Mouse (Mus musculus) stomach, postnatal 0 days (tissue): ENCODE data around the gene Gstp2. TPM values are rescaled to one million over a fixed set of nuclear protein-coding genes. Genes with fewer than 3 reads are reported as not detected.
A peak's percentile ranks its signal among the peaks of the same experiment; 100 is the strongest.

ENCODE experiments used
- ATAC-seq: fragments of 200-750 bp; cut with Nextera tagmentation; 2 replicates; pipeline ENCODE4 v1.8.0; 2017; ENCODE audit not compliant: low FRiP score, low TSS enrichment
- DNase-seq: peaks from one replicate; pipeline ENCODE4 v3.0.0-alpha.2; 2016; ENCODE audit warnings: low spot score
- H3K27ac ChIP-seq: fragments of 300-500 bp; sonication (generic); replicated peaks from 2 replicates; pipeline ENCODE4 v1.5.1; 2014; ENCODE audit warnings: mild to moderate bottlenecking, control low read depth
- H3K27me3 ChIP-seq: fragments of 300-500 bp; sonication (generic); 2 replicates; pipeline ENCODE4 v1.6.1; 2014; ENCODE audit warnings: low read length; ENCODE audit not compliant: control insufficient read depth, insufficient read depth
- H3K36me3 ChIP-seq: fragments of 300-500 bp; sonication (generic); 2 replicates; pipeline ENCODE4 v1.6.1; 2014; ENCODE audit warnings: low read length, mixed read lengths; ENCODE audit not compliant: control insufficient read depth, insufficient read depth
- H3K4me1 ChIP-seq: fragments of 300-500 bp; sonication (generic); replicated peaks from 2 replicates; pipeline ENCODE4 v1.6.1; 2014; ENCODE audit warnings: antibody characterized with exemption; ENCODE audit not compliant: control insufficient read depth, insufficient read depth
- H3K4me2 ChIP-seq: fragments of 300-500 bp; sonication (generic); replicated peaks from 2 replicates; pipeline ENCODE4 v1.6.1; 2014; ENCODE audit warnings: low read depth, mild to moderate bottlenecking, control low read depth, moderate library complexity
- H3K4me3 ChIP-seq: fragments of 300-500 bp; sonication (generic); 2 replicates; pipeline ENCODE4 v1.5.1; 2014; ENCODE audit warnings: low read depth, low read length, control low read depth
- H3K9ac ChIP-seq: fragments of 300-500 bp; sonication (generic); 2 replicates; pipeline ENCODE4 v1.6.1; 2014; ENCODE audit warnings: mild to moderate bottlenecking, low read length, control low read depth, mixed read lengths
- H3K9me3 ChIP-seq: fragments of 300-500 bp; sonication (generic); 2 replicates; pipeline ENCODE4 v1.6.1; 2016; ENCODE audit warnings: low read length; ENCODE audit not compliant: control insufficient read depth
- CTCF ChIP-seq: IDR thresholded peaks from 2 replicates; pipeline ENCODE4 v1.5.1; 2016; ENCODE audit warnings: antibody characterized with exemption, low read depth, mild to moderate bottlenecking, moderate library complexity
- EP300 ChIP-seq: optimal IDR thresholded peaks from 2 replicates; pipeline ENCODE3; 2016; ENCODE audit warnings: antibody characterized with exemption
- WGBS: fragments of 180-500 bp; shearing (Covaris S2); extraction: QIAGEN DNeasy Blood & Tissue Kit; methylation state at CpG from one replicate; pipeline ENCODE4 v1.1.7; 2014; 5-methylcytosine and 5-hydroxymethylcytosine counted together
- polyA plus RNA-seq: library from polyadenylated mRNA; unstranded; fragments of >200 nt; fragmentation: Nextera tagmentation; extraction: Ambion mirVana; gene quantifications from 2 replicates; pipeline ENCODE4 v1.2.1, GENCODE M21; 2015

The Gstp2 gene
- polyA plus RNA-seq, 1 experiment from 2014 or later = 93.1 TPM

GRCm38 (mm10) chr19:4059069-4059740 is 13.4 kb upstream of the Gstp2 start, which contains the start of gene Gstp3:
Gstp3 (minus strand) TSS chr19:4059569.
- DNase-seq (peak; percentile 77), ATAC-seq (peak; percentile 87)
- peak within 1 kb of the TSS; percentile 13; the same call in 1 of the 2 replicates for H3K27ac ChIP-seq
- no peak within 1 kb of the TSS for H3K4me3 ChIP-seq
- no peaks in the 10 kb centered on the region for H3K27me3 ChIP-seq
- no peaks in the 10 kb centered on the region for H3K9me3 ChIP-seq
- H3K36me3 ChIP-seq = no peaks in the 10 kb centered on the region
- TF ChIP-seq EP300 (no peak), CTCF (no peak)
- H3K4me2 ChIP-seq = no peak within 1 kb of the TSS
- WGBS = 64% methylated on average over 14 of the region's 15 CpGs
- no peak within 1 kb of the TSS for H3K9ac ChIP-seq
- no peaks in the 10 kb centered on the region for H3K4me1 ChIP-seq

- ATAC-seq = no peak
- H3K27me3 ChIP-seq = no peaks in the 10 kb centered on the region
- H3K9ac ChIP-seq = no peak overlapping the region
- WGBS = 90% methylated on average over 5 of the region's 5 CpGs
- no peaks in the 10 kb centered on the region for H3K36me3 ChIP-seq
- no peaks in the 10 kb centered on the region for H3K4me1 ChIP-seq
- TF ChIP-seq EP300 = no peak
- TF ChIP-seq CTCF = no peak
- no peak overlapping the region for H3K4me2 ChIP-seq
- DNase-seq = no peak
- no peaks in the 10 kb centered on the region for H3K9me3 ChIP-seq
- H3K27ac ChIP-seq = no peak overlapping the region
- no peak overlapping the region for H3K4me3 ChIP-seq
These were observed 12.8 kb upstream of the Gstp2 start for GRCm38 (mm10) chr19:4058581-4058980.

GRCm38 (mm10) chr19:4057962-4058361 is 12.1 kb upstream of the Gstp2 start:
- no peaks in the 10 kb centered on the region for H3K4me1 ChIP-seq
- DNase-seq = no peak
- WGBS = 91% methylated on average over 7 of the region's 7 CpGs
- no peak overlapping the region for H3K27ac ChIP-seq
- H3K27me3 ChIP-seq = no peaks in the 10 kb centered on the region
- no peaks in the 10 kb centered on the region for H3K36me3 ChIP-seq
- no peak for ATAC-seq
- H3K9me3 ChIP-seq = no peaks in the 10 kb centered on the region
- TF ChIP-seq CTCF (no peak), EP300 (no peak)
- H3K9ac ChIP-seq = no peak overlapping the region
- no peak overlapping the region for H3K4me2 ChIP-seq
- no peak overlapping the region for H3K4me3 ChIP-seq

- Histone ChIP-seq H3K4me1 (no peaks in the 10 kb centered on the region), H3K27me3 (no peaks in the 10 kb centered on the region), H3K9ac (no peak overlapping the region), H3K27ac (no peak overlapping the region), H3K9me3 (no peaks in the 10 kb centered on the region), H3K4me3 (no peak overlapping the region), H3K4me2 (no peak overlapping the region), H3K36me3 (no peaks in the 10 kb centered on the region)
- WGBS = 87% methylated on average over 13 of the region's 13 CpGs
- TF ChIP-seq CTCF (no peak), EP300 (no peak)
- ATAC-seq = no peak
- DNase-seq = no peak
These were observed 11.6 kb upstream of the Gstp2 start for GRCm38 (mm10) chr19:4057389-4057788.

GRCm38 (mm10) chr19:4056727-4057126 is 10.9 kb upstream of the Gstp2 start:
- Histone ChIP-seq H3K9me3 (no peaks in the 10 kb centered on the region), H3K4me2 (no peak overlapping the region), H3K9ac (no peak overlapping the region), H3K4me3 (no peak overlapping the region), H3K36me3 (no peaks in the 10 kb centered on the region), H3K27ac (no peak overlapping the region), H3K4me1 (no peaks in the 10 kb centered on the region), H3K27me3 (no peaks in the 10 kb centered on the region)
- ATAC-seq = no peak
- no peak for DNase-seq
- TF ChIP-seq EP300 (no peak), CTCF (no peak)
- WGBS = 62% methylated on average over 4 of the region's 4 CpGs

GRCm38 (mm10) chr19:4055947-4056693 is 10.3 kb upstream of the Gstp2 start:
- TF ChIP-seq CTCF (no peak), EP300 (no peak)
- Histone ChIP-seq H3K9ac (no peak overlapping the region), H3K4me3 (no peak overlapping the region), H3K27ac (no peak overlapping the region), H3K9me3 (no peaks in the 10 kb centered on the region), H3K4me2 (no peak overlapping the region), H3K4me1 (no peaks in the 10 kb centered on the region), H3K36me3 (no peaks in the 10 kb centered on the region), H3K27me3 (no peaks in the 10 kb centered on the region)
- ATAC-seq = 0 out of 2 replicates have a peak, but pooled peaks have one; percentile 9
- no peak for DNase-seq
- WGBS = 47% methylated on average over 15 of the region's 15 CpGs
